Mouse (Mus musculus) liver, postnatal 0 days (tissue): Measurements from ENCODE around the gene Atp1a4.

Experiments used
- CTCF ChIP-seq: sonication (generic); IDR thresholded peaks from 2 replicates; pipeline ENCODE4 v1.5.1; 2016; ENCODE audit warnings: antibody characterized with exemption, low read depth
- EP300 ChIP-seq: IDR thresholded peaks from 2 replicates; pipeline ENCODE4 v1.6.1; 2016; ENCODE audit warnings: antibody characterized with exemption, low read depth, mild to moderate bottlenecking

DNA sequence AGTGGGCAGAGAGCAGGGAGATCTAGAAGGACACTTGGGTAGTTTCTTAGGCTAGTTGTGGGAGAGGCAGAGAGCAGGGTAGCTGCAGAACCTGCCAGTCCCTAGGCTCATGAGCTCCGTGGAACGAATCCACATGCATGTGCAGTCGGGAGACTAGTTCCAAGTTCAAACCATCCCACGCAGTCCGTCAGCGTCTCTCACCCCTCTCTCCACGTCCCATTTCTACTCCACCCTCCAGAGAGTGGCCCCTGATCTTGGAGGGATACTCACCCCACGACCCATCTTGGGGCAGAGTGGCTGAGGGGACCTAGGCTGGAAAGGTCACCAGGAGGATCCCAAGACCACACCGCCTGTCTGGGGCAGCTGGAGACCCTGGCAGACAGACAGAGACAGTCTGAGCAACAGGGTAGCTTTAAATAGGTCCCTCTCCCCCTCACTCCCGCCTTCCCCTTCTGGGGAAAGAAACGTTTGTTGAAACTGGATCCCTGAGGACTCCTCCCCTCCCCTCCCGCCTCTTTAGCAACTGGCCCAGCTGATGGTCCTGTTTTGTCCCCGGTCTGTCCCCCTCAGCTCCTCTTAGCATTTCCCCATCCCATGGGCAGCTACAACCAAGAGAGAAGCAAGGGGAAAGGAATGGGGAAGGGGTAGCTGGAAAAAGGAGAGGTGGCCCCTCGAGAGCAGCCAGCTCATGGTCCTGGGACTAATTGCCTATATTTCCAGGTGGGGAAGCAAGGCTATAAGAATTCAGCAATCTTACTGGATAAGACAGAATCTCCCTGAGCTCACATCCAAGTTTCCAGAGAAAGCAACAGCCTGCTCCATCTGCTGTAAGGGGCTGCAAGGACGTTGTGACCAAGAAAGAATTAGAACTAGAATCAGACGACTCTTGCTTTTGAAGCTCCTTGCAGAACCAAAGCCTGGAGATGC, 39.7 kb upstream of the Atp1a4 start, which contains the start of gene Atp1a2:
- TF ChIP-seq CTCF, result no peak
- TF ChIP-seq EP300, result no peak
